Mouse (Mus musculus): ENCODE results near the gene Dcaf4.

GRCm38 (mm10) chr12:83572717-83573116 lies 52.5 kb downstream of the Dcaf4 start:
- TF ChIP-seq POLR2A (IDR thresholded peaks at IDR 0.05; ENCODE audit: borderline replicate concordance, extremely low read depth, insufficient read depth, insufficient read length, poor library complexity, severe bottlenecking): no peak
- TF ChIP-seq CTCF (IDR thresholded peaks at IDR 0.05; ENCODE audit: borderline replicate concordance, extremely low read depth, insufficient read depth, insufficient read length): no peak

All from brain, embryonic 14.5 days (tissue).